Mouse (Mus musculus) liver, postnatal 0 days (tissue): Measurements from ENCODE around the gene B4galt1.

ENCODE experiments used
- CTCF ChIP-seq: sonication (generic); IDR thresholded peaks from 2 replicates; pipeline ENCODE4 v1.5.1; 2016; ENCODE audit warnings: antibody characterized with exemption, low read depth
- EP300 ChIP-seq: IDR thresholded peaks from 2 replicates; pipeline ENCODE4 v1.6.1; 2016; ENCODE audit warnings: antibody characterized with exemption, low read depth, mild to moderate bottlenecking

- TF ChIP-seq CTCF (no peak), EP300 (no peak)
Measured at GRCm38 (mm10) chr4:40877528-40877927, 23.7 kb upstream of the B4galt1 start.
